Mouse (Mus musculus) neural tube, embryonic 10.5 days (tissue): ENCODE results near the gene Ccdc92b.

Source experiments
- DNase-seq: peaks from one replicate; pipeline ENCODE4 v3.0.0-alpha.2; 2017; ENCODE audit warnings: low spot score; ENCODE audit errors: extremely low spot score

The Ccdc92b gene

DNA sequence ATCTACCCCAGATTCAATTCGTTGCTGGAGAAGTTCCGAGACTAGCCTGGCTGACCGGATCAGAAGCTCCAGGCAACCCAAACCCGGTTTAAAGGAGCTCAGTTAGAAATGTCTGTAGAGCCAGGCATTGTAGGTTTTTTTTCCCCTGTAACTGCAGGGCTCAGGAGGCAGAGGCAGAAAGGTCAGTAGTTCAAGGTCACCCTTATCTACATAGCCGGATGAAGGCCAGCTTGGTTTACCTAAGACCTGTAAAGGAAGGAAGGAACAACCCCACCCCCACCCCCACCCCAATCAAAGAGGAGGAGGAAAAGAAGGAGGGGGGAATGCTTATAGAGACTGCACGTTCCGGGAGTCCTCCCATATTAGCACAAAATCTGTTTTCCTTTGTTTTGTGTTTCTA, 8.0 kb upstream of the Ccdc92b start:
- no peak for DNase-seq

DNA sequence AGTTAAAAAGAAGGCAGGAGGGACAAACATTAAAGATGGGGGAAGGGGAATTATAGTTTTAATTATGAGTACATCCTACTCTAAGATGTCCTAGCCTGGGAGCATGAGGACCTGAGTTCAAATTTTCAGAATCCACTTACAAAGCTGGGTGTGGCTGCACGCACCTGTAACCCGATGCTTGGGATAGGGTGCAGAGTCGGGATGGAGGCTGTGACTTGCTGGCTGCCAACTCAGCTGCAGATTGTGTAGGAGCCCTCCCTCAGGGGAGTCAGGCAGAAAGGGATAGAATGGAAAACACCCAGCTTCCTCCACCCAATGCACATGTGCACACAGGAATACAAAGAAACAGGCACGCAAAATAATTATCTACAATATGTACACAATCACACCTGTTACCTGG, 6.0 kb upstream of the Ccdc92b start:
- no peak for DNase-seq

DNA sequence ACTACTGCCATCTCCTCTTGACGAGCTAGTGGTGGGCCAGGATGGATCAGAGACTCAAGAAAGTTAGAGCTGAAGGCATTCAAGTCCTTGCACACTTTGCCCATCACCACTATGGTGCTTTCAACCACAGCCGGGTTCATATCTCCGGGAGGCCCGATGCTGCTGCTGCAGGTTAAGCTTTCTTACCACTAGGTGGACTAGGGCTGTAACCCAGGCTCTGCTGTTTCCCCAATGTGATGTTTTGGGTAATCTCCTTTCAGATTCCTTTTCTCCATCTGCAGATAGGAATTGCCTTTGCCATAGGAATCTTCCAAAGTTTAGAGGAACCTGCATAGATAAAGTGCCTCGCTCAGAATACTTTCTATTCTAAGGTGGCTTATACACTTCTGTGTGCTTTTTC, 3.8 kb upstream of the Ccdc92b start:
- DNase-seq: no peak

DNA sequence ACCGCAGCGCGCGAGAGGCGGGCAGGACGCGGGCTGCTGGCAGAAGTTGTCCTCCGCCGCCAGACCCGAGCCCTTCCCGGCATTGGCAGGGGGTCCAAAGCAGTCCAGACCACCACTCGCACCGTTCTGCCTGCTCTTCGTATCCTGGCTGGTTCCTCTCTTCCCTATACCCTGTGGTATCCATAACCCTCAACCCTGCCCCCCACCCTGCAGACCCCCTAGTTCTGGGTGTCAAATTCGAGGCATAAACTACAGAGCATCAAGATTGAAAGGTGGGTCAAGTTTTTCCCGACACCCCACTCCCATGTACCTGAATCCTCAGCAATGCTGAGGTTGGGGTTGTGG, 523 bp downstream of the Ccdc92b start:
- DNase-seq: no peak

DNA sequence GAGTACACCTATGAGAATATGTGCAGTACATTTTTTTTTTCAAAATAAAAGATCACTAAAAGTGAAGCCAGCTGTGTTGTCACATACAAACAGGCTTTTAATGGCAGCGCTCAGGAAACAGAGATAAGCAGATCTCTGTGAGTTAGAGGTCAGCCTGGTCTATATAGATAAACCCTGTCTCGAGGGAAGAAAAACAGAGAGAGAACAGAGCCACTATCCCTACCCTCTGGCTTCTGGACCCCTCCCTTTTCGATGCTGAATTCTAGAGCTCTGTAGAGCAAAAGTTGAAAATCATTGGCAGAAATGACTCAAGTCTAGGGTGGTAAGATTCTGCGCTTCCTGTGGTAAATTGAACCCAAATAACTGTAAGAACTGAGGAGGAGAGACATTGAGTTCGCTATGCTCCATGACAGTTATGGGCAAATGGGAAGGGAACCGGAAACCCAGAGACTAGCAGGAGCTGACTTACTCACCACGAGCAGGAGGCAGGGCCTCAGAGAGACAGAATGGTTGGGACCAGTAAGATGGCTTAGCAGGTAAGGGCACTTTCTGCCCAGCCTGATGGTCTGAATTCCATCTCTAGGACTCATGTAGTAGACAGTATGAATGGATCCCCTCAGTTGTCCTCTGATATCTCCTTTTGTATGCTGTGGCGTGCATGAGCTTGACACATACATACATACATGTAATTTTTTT, 2.7 kb downstream of the Ccdc92b start:
- DNase-seq: no peak

- DNase-seq: no peak
Observed at GRCm38 (mm10) chr11:74623693-74624092, 4.3 kb downstream of the Ccdc92b start.

GRCm38 (mm10) chr11:74625333-74625732, 5.9 kb downstream of the Ccdc92b start:
- DNase-seq: no peak

GRCm38 (mm10) chr11:74627481-74627880, 8.1 kb downstream of the Ccdc92b start:
- no peak for DNase-seq

- no peak for DNase-seq
Observed at GRCm38 (mm10) chr11:74631880-74632789, 12.7 kb downstream of the Ccdc92b start.

GRCm38 (mm10) chr11:74634490-74635275, 15.3 kb downstream of the Ccdc92b start:
- peak; percentile 66 for DNase-seq

- peak; percentile 32 for DNase-seq
Observed at GRCm38 (mm10) chr11:74637486-74637885, 18.1 kb downstream of the Ccdc92b start.

- peak; percentile 81 for DNase-seq
Observed at GRCm38 (mm10) chr11:74637971-74638790, 18.8 kb downstream of the Ccdc92b start.

GRCm38 (mm10) chr11:74638791-74639411, 19.5 kb downstream of the Ccdc92b start:
- DNase-seq: no peak

- no peak for DNase-seq
Observed at GRCm38 (mm10) chr11:74639628-74640027, 20.2 kb downstream of the Ccdc92b start.

DNA sequence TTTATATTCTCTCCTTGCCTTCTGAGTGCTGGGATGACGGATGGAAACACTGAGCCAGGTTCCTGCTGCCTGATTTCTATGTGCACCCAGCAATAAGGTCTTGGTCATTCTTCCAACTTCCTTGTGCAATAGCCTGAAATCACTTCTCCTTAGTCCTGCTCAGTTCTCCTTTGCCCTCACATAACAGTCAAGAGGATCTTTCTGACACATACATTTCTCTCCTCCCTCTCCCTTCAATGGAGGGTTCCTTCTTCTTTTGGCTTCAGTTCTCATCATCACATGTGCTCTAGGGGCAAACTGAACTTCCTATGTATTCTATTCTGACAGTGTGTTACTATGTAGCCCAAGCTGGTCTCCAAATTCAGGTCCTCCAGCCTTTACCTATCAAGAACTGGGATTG, 28.6 kb downstream of the Ccdc92b start:
- DNase-seq: no peak

DNA sequence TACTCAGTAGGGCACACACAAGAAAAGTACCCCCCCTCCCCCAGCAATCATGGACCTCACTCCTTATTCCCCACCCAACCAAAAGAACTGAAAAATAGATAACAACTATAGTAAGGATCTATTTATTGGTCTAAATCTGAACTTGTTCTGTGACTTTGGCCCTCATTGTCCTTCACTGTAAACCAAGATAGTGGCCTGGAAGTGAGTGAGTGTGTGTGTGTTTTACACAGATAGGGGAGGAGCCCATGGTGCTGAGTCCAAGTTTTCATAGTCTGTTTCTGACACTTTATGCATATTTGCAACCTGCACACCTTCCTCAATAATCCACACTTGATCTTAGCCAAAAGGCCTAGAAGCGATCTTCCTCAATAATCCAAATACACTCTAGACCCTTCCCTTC, 29.3 kb downstream of the Ccdc92b start:
- no peak for DNase-seq

- DNase-seq: peak; percentile 95
Observed at GRCm38 (mm10) chr11:74649095-74649646, 29.8 kb downstream of the Ccdc92b start, which contains the start of gene Cluh. Gene Cluh (plus strand): TSS chr11:74649495.

DNA sequence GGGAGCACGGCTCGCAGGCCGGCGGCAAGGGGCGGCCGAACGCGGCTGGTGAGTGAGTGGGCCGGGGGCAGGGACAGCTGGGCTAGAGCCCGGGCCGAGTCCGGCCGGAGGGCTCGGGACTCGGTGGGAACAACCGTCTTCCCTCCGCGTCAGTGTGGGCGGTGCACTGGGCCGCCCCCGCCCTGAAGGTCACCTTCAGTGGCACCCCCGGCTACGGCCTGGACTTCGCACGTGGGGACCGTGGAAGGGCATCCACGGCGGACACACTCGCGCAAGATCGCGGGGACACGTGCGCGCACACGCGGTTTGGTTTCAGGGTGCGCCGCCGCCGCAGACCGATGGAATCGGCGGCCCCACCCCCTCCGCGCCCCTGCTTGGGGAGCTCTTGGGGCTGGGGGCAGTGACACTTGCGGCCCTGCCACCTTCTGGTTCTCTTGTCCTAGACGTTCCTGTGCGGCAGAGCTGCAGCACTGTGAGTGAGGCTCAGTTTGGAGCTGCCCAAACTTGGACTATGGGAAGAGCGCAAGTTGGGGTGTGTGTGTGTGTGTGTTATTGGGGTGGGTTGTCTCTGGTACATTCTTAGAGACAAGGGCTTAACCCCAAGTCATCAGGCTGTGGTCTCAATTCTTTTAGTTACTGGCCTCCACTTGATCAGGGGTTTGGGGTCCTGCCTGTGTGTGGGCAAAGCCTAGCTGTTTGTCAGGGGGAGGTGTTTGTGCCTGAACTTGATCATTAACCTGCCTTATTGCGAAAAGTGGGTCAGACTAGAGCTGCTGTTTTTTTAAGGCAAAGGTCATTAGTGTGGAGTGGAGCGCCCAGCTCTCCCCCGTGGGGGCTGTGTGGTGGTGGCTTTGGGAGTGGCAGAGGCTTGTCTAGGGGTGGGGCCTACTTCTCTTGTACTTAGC, 30.5 kb downstream of the Ccdc92b start:
- DNase-seq: peak; percentile 41

GRCm38 (mm10) chr11:74650576-74651100, 31.2 kb downstream of the Ccdc92b start:
- DNase-seq: no peak
